Mouse (Mus musculus): ENCODE data around the gene Itga10. TPM values are rescaled to one million over a fixed set of nuclear protein-coding genes. Genes with fewer than 3 reads are reported as not detected.

Gene Itga10
- 1.00 and 1.6 TPM in 2 replicates for polyA plus RNA-seq (2011; ENCODE audit: insufficient read depth, insufficient read length, low replicate concordance, missing spikeins)

DNA sequence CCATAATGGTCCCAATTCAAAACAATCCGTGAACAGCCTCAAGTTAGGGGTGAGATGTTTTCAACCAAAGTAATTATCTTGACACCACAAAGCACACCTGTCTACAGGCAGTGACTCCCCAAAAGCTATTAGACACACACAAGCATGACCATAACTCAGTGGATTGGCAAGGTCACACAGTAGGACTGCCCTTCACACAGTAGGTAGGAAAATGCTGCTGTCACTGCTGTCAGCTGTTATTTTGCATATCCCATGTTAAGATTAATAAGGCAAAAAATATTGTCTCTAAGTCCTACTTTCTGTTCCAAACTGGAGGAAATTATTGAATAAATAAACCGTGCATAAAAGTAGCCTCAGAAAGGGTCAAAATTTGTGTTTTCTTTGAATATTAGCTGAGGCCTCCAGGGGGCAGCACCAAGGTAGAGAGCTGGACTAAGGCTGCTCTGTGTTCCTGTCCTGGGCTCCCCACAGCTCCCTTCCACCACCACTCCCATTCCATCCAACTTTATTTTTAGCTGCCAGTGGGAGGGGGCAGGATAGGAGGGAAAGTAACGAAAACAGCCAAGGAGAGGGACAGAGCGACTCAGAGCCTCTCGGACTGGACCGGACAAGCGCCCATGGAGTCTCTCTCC, at the start of gene Itga10:
Gene Itga10 (plus strand): TSS at position 567 of the 632 bp plus-strand sequence.
- Histone ChIP-seq H3K4me1 (ENCODE audit: control insufficient read depth, insufficient read depth, low read length) (no peaks in the 10 kb centered on the region), H3K4me3 (replicated peaks; ENCODE audit: control insufficient read depth, low read depth, low read length) (no peak within 1 kb of the TSS), H3K27ac (ENCODE audit: control insufficient read depth, insufficient read depth, low read depth, low read length, poor library complexity) (no peak within 1 kb of the TSS)
- 76% methylated on average over 7 of the region's 7 CpGs for WGBS
- TF ChIP-seq POLR2A (IDR thresholded peaks at IDR 0.05; ENCODE audit: borderline replicate concordance, control insufficient read depth, low read depth, low read length) (no peak), CTCF (IDR thresholded peaks at IDR 0.05; ENCODE audit: control insufficient read depth, insufficient read depth, low read length) (peak; percentile 51; the same call in 1 of the 2 replicates)

- Histone ChIP-seq H3K27ac (ENCODE audit: control insufficient read depth, insufficient read depth, low read depth, low read length, poor library complexity) (no peak overlapping the region), H3K4me3 (replicated peaks; ENCODE audit: control insufficient read depth, low read depth, low read length) (no peak overlapping the region), H3K4me1 (ENCODE audit: control insufficient read depth, insufficient read depth, low read length) (no peaks in the 10 kb centered on the region; the same call in 1 of the 2 replicates)
- 42% methylated on average over 6 of the region's 6 CpGs for WGBS
- TF ChIP-seq CTCF (IDR thresholded peaks at IDR 0.05; ENCODE audit: control insufficient read depth, insufficient read depth, low read length) (no peak), POLR2A (IDR thresholded peaks at IDR 0.05; ENCODE audit: borderline replicate concordance, control insufficient read depth, low read depth, low read length) (no peak)
Observed at GRCm38 (mm10) chr3:96595661-96596060, 49.7 kb upstream of the Itga10 start.

- Histone ChIP-seq H3K27ac (ENCODE audit: control insufficient read depth, insufficient read depth, low read depth, low read length, poor library complexity) (no peak within 1 kb of the TSS), H3K4me1 (ENCODE audit: control insufficient read depth, insufficient read depth, low read length) (no peaks in the 10 kb centered on the region; the same call in 1 of the 2 replicates), H3K4me3 (replicated peaks; ENCODE audit: control insufficient read depth, low read depth, low read length) (no peak within 1 kb of the TSS)
- TF ChIP-seq CTCF (IDR thresholded peaks at IDR 0.05; ENCODE audit: control insufficient read depth, insufficient read depth, low read length): no peak
- no peak for TF ChIP-seq POLR2A (IDR thresholded peaks at IDR 0.05; ENCODE audit: borderline replicate concordance, control insufficient read depth, low read depth, low read length)
- 4% methylated on average over 22 of the region's 23 CpGs for WGBS
Observed at GRCm38 (mm10) chr3:96596228-96596707, 49.1 kb upstream of the Itga10 start, which contains the start of gene Ankrd34a. Gene Ankrd34a, plus strand, starts transcription at chr3:96596636.

GRCm38 (mm10) chr3:96596855-96597254, 48.5 kb upstream of the Itga10 start:
- TF ChIP-seq POLR2A (IDR thresholded peaks at IDR 0.05; ENCODE audit: borderline replicate concordance, control insufficient read depth, low read depth, low read length) (no peak), CTCF (IDR thresholded peaks at IDR 0.05; ENCODE audit: control insufficient read depth, insufficient read depth, low read length) (no peak)
- Histone ChIP-seq H3K4me3 (replicated peaks; ENCODE audit: control insufficient read depth, low read depth, low read length) (no peak overlapping the region), H3K27ac (ENCODE audit: control insufficient read depth, insufficient read depth, low read depth, low read length, poor library complexity) (no peak overlapping the region), H3K4me1 (ENCODE audit: control insufficient read depth, insufficient read depth, low read length) (peaks cover 1% of the 10 kb centered on the region; the same call in 1 of the 2 replicates)
- 2% methylated on average over 9 of the region's 12 CpGs for WGBS

GRCm38 (mm10) chr3:96597435-96597891, 47.9 kb upstream of the Itga10 start:
- no peak for TF ChIP-seq POLR2A (IDR thresholded peaks at IDR 0.05; ENCODE audit: borderline replicate concordance, control insufficient read depth, low read depth, low read length)
- TF ChIP-seq CTCF (IDR thresholded peaks at IDR 0.05; ENCODE audit: control insufficient read depth, insufficient read depth, low read length): no peak
- Histone ChIP-seq H3K27ac (ENCODE audit: control insufficient read depth, insufficient read depth, low read depth, low read length, poor library complexity) (no peak overlapping the region), H3K4me1 (ENCODE audit: control insufficient read depth, insufficient read depth, low read length) (peaks cover 1% of the 10 kb centered on the region; the same call in 1 of the 2 replicates), H3K4me3 (replicated peaks; ENCODE audit: control insufficient read depth, low read depth, low read length) (no peak overlapping the region)
- WGBS: under 1% methylated on average over 40 of the region's 40 CpGs

GRCm38 (mm10) chr3:96598156-96599068, 47.0 kb upstream of the Itga10 start:
- WGBS: 10% methylated on average over 54 of the region's 54 CpGs

GRCm38 (mm10) chr3:96599069-96599393, 46.4 kb upstream of the Itga10 start:
- Histone ChIP-seq H3K27ac (ENCODE audit: control insufficient read depth, insufficient read depth, low read depth, low read length, poor library complexity) (no peak overlapping the region), H3K4me1 (ENCODE audit: control insufficient read depth, insufficient read depth, low read length) (peaks cover 1% of the 10 kb centered on the region; the same call in 1 of the 2 replicates), H3K4me3 (replicated peaks; ENCODE audit: control insufficient read depth, low read depth, low read length) (no peak overlapping the region)
- 78% methylated on average over 8 of the region's 8 CpGs for WGBS
- no peak for TF ChIP-seq POLR2A (IDR thresholded peaks at IDR 0.05; ENCODE audit: borderline replicate concordance, control insufficient read depth, low read depth, low read length)
- TF ChIP-seq CTCF (IDR thresholded peaks at IDR 0.05; ENCODE audit: control insufficient read depth, insufficient read depth, low read length): no peak

More at GRCm38 (mm10) chr3:96598156-96599068, 47.0 kb upstream of the Itga10 start:
- H3K27ac ChIP-seq (ENCODE audit: control insufficient read depth, insufficient read depth, low read depth, low read length, poor library complexity): no peak overlapping the region
- no peak overlapping the region for H3K4me3 ChIP-seq (replicated peaks; ENCODE audit: control insufficient read depth, low read depth, low read length)
- no peak for TF ChIP-seq POLR2A (IDR thresholded peaks at IDR 0.05; ENCODE audit: borderline replicate concordance, control insufficient read depth, low read depth, low read length)
- no peak for TF ChIP-seq CTCF (IDR thresholded peaks at IDR 0.05; ENCODE audit: control insufficient read depth, insufficient read depth, low read length)
- H3K4me1 ChIP-seq (ENCODE audit: control insufficient read depth, insufficient read depth, low read length): peaks cover 1% of the 10 kb centered on the region; the same call in 1 of the 2 replicates

DNA sequence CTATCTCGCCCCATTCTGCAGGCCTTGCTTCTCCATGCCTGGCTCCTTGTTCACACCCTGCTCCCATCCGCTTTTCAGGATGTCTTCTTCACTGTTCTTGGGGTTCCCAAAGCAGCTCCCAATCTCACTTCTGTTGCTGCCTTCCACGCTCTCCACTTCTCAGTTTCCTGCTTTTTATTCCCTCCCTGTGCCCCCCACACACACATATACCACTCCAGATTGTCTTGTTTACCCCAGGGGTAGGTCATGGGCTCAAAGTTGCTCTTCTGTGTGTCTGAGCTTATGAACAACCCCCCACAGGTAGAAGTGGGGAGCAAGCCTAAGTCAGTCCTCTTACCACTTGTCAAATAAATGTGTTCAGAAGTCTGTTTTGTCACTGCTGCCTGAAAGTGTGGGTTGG, 46.0 kb upstream of the Itga10 start:
- Histone ChIP-seq H3K4me3 (replicated peaks; ENCODE audit: control insufficient read depth, low read depth, low read length) (no peak overlapping the region), H3K4me1 (ENCODE audit: control insufficient read depth, insufficient read depth, low read length) (peaks cover 1% of the 10 kb centered on the region; the same call in 1 of the 2 replicates), H3K27ac (ENCODE audit: control insufficient read depth, insufficient read depth, low read depth, low read length, poor library complexity) (no peak overlapping the region)
- WGBS: 89% methylated on average over 3 of the region's 3 CpGs
- no peak for TF ChIP-seq CTCF (IDR thresholded peaks at IDR 0.05; ENCODE audit: control insufficient read depth, insufficient read depth, low read length)
- TF ChIP-seq POLR2A (IDR thresholded peaks at IDR 0.05; ENCODE audit: borderline replicate concordance, control insufficient read depth, low read depth, low read length): no peak

Data from bone marrow, adult 2 months (tissue).